Mouse (Mus musculus) fibroblast of lung, adult 2 months (primary cell): ENCODE measurements around the gene Dnase2b.

Experiments used
- DNase-seq: peaks from one replicate; pipeline ENCODE4 v3.0.0-alpha.2; 2011; ENCODE audit warnings: low read depth

Dnase2b gene

GRCm38 (mm10) chr3:146615496-146615895 is at the start of gene Dnase2b:
TSS of gene Dnase2b (minus strand) at chr3:146615596.
- no peak for DNase-seq

- DNase-seq: no peak
These were observed 46.5 kb upstream of the Dnase2b start for GRCm38 (mm10) chr3:146661907-146662306.

GRCm38 (mm10) chr3:146661001-146661400 is 45.6 kb upstream of the Dnase2b start:
- no peak for DNase-seq

GRCm38 (mm10) chr3:146659321-146659720 is 43.9 kb upstream of the Dnase2b start:
- no peak for DNase-seq

GRCm38 (mm10) chr3:146658061-146658639 is 42.8 kb upstream of the Dnase2b start:
- DNase-seq: no peak

- DNase-seq: no peak
These were observed 42.0 kb upstream of the Dnase2b start for GRCm38 (mm10) chr3:146657433-146657832.

- no peak for DNase-seq
These were observed 39.7 kb upstream of the Dnase2b start for GRCm38 (mm10) chr3:146655111-146655577.

- no peak for DNase-seq
These were observed 38.3 kb upstream of the Dnase2b start for GRCm38 (mm10) chr3:146653692-146654091.

GRCm38 (mm10) chr3:146652431-146652830 is 37.0 kb upstream of the Dnase2b start:
- no peak for DNase-seq

GRCm38 (mm10) chr3:146651217-146651616 is 35.8 kb upstream of the Dnase2b start, which contains the start of gene 4930503B20Rik:
TSS of gene 4930503B20Rik (minus strand) at chr3:146651317.
- DNase-seq: no peak

- DNase-seq: no peak
These were observed 35.3 kb upstream of the Dnase2b start for GRCm38 (mm10) chr3:146650716-146651115.

- DNase-seq: peak; percentile 62
These were observed 34.0 kb upstream of the Dnase2b start for GRCm38 (mm10) chr3:146649311-146649894.

GRCm38 (mm10) chr3:146641818-146642427 is 26.5 kb upstream of the Dnase2b start:
- DNase-seq: peak; percentile 53

- no peak for DNase-seq
These were observed 17.1 kb upstream of the Dnase2b start for GRCm38 (mm10) chr3:146632506-146632905.

GRCm38 (mm10) chr3:146628227-146628982 is 13.0 kb upstream of the Dnase2b start:
- DNase-seq: no peak

- DNase-seq: no peak
These were observed 10.4 kb upstream of the Dnase2b start for GRCm38 (mm10) chr3:146625766-146626165.

- DNase-seq: no peak
These were observed 6.6 kb upstream of the Dnase2b start for GRCm38 (mm10) chr3:146621966-146622365.

GRCm38 (mm10) chr3:146620555-146621249 is 5.3 kb upstream of the Dnase2b start:
- peak; percentile 39 for DNase-seq

- DNase-seq: no peak
These were observed 4.7 kb upstream of the Dnase2b start for GRCm38 (mm10) chr3:146620101-146620500.

GRCm38 (mm10) chr3:146618357-146618756 is 3.0 kb upstream of the Dnase2b start:
- DNase-seq: no peak

- no peak for DNase-seq
These were observed 2.5 kb upstream of the Dnase2b start for GRCm38 (mm10) chr3:146617946-146618345.
